Mouse (Mus musculus) erythroblast, embryonic 14.5 days (primary cell): ENCODE measurements at regions not wholly inside any gene's neighbourhood (a gene's known extent, or its start where the extent isn't known, plus 50 kb on each side); places are given as distances from the start of the nearest gene placed in this dataset.

ENCODE experiments used
- GATA1 ChIP-seq: IDR thresholded peaks from 2 replicates; pipeline ENCODE4 v1.6.1; 2012; ENCODE audit warnings: low read length, inconsistent platforms, mixed read lengths
- TAL1 ChIP-seq: IDR thresholded peaks from 3 replicates; pipeline ENCODE4 v1.6.1; 2012; ENCODE audit warnings: low read length, inconsistent platforms, mixed read lengths

- TF ChIP-seq GATA1 (no peak), TAL1 (no peak)
Measured at GRCm38 (mm10) chr15:63371328-63372023, 473.5 kb downstream of the Gsdmc2 start.
